Mouse (Mus musculus) MEL (cell line): ENCODE data around the gene Smad6. TPM values are rescaled to one million over a fixed set of nuclear protein-coding genes. Genes with fewer than 3 reads are reported as not detected.

Experiments
- DNase-seq: peaks from one replicate; pipeline ENCODE4 v3.0.0; 2011; ENCODE audit warnings: low read depth, low spot score
- H3K27ac ChIP-seq: 2 replicates; pipeline ENCODE4 v1.5.1; 2012; ENCODE audit warnings: low read depth, mild to moderate bottlenecking, control low read depth, low read length, moderate library complexity; ENCODE audit not compliant: control insufficient read depth
- H3K27me3 ChIP-seq, 2 experiments: fragments of 150-350 bp in 1 of 2; sonication (generic) in 1 of 2; 2 replicates each; pipeline ENCODE4 v1.6.1; 2012; ENCODE audit warnings: low read length in 2 of 2, mild to moderate bottlenecking in 2 of 2, improper control_type of control experiment in 1 of 2, moderate library complexity in 1 of 2; ENCODE audit not compliant: insufficient read depth in 2 of 2, control insufficient read depth in 1 of 2
- H3K36me3 ChIP-seq, 2 experiments: 2 replicates each; pipeline ENCODE4 v1.6.1; 2012 to 2014; ENCODE audit warnings: low read length in 2 of 2, improper control_type of control experiment in 1 of 2, inconsistent platforms in 1 of 2, mild to moderate bottlenecking in 1 of 2; ENCODE audit not compliant: insufficient read depth in 2 of 2, control insufficient read depth in 1 of 2
- H3K4me1 ChIP-seq, 2 experiments: fragments of 150-350 bp in 1 of 2; sonication (generic) in 1 of 2; 2 replicates each; pipeline ENCODE4 v1.6.1; 2012; ENCODE audit warnings: low read length in 2 of 2, improper control_type of control experiment in 1 of 2, mild to moderate bottlenecking in 1 of 2; ENCODE audit not compliant: insufficient read depth in 2 of 2, control insufficient read depth in 1 of 2
- H3K4me3 ChIP-seq, 2 experiments: fragments of 150-350 bp in 1 of 2; sonication (generic) in 1 of 2; 2 replicates each; pipeline ENCODE4 v1.5.1; 2012; ENCODE audit warnings: low read depth in 2 of 2, low read length in 2 of 2, mild to moderate bottlenecking in 2 of 2, moderate library complexity in 2 of 2, control low read depth in 1 of 2, improper control_type of control experiment in 1 of 2; ENCODE audit not compliant: control insufficient read depth in 1 of 2, insufficient read depth in 1 of 2
- H3K79me2 ChIP-seq: 2 replicates; pipeline ENCODE4 v1.6.1; 2012; ENCODE audit warnings: mild to moderate bottlenecking, low read length, moderate library complexity; ENCODE audit not compliant: control insufficient read depth, poor library complexity, insufficient read depth
- H3K9ac ChIP-seq: 2 replicates; pipeline ENCODE4 v1.6.1; 2012; ENCODE audit warnings: low read depth, mild to moderate bottlenecking, control low read depth, low read length, moderate library complexity; ENCODE audit not compliant: control insufficient read depth, poor library complexity, severe bottlenecking
- H3K9me3 ChIP-seq: fragments of 150-350 bp; sonication (generic); replicated peaks from 2 replicates; pipeline ENCODE4 v1.6.1; 2012; ENCODE audit warnings: mild to moderate bottlenecking, low read length, improper control_type of control experiment, moderate library complexity; ENCODE audit not compliant: insufficient read depth
- BHLHE40 ChIP-seq: IDR thresholded peaks from 2 replicates; pipeline ENCODE4 v1.6.1; 2012; ENCODE audit warnings: low read depth, mild to moderate bottlenecking, inconsistent platforms, low read length, improper control_type of control experiment, borderline replicate concordance
- CHD2 ChIP-seq: IDR thresholded peaks from 2 replicates; pipeline ENCODE4 v1.6.1; 2011; ENCODE audit warnings: low read length, improper control_type of control experiment
- CTCF ChIP-seq, 3 experiments: IDR thresholded peaks in 2 of 3; conservative IDR thresholded peaks in 1 of 3; 2 replicates each; pipeline ENCODE4 v1.5.1; 2011 to 2012; ENCODE audit warnings: low read length in 3 of 3, low read depth in 2 of 3, mild to moderate bottlenecking in 2 of 3, improper control_type of control experiment in 1 of 3, inconsistent platforms in 1 of 3, mixed read lengths in 1 of 3, moderate library complexity in 1 of 3; ENCODE audit not compliant: control insufficient read depth in 1 of 3, insufficient read depth in 1 of 3, poor library complexity in 1 of 3, severe bottlenecking in 1 of 3
- ELF1 ChIP-seq: IDR thresholded peaks from 2 replicates; pipeline ENCODE4 v1.6.1; 2014; ENCODE audit warnings: low read depth, mild to moderate bottlenecking, inconsistent platforms, low read length, improper control_type of control experiment, moderate library complexity
- ETS1 ChIP-seq: IDR thresholded peaks from 2 replicates; pipeline ENCODE4 v1.6.1; 2012; ENCODE audit warnings: low read depth, mild to moderate bottlenecking, inconsistent platforms, low read length, improper control_type of control experiment, moderate library complexity
- HCFC1 ChIP-seq: IDR thresholded peaks from 2 replicates; pipeline ENCODE4 v1.6.1; 2012; ENCODE audit warnings: low read depth, mild to moderate bottlenecking, inconsistent platforms, low read length, improper control_type of control experiment, moderate library complexity
- JUND ChIP-seq: IDR thresholded peaks from 2 replicates; pipeline ENCODE4 v1.6.1; 2011; ENCODE audit warnings: low read depth, mild to moderate bottlenecking, improper control_type of control experiment, low read length
- KAT2A ChIP-seq: conservative IDR thresholded peaks from 2 replicates; pipeline ENCODE4 v1.6.1; 2012; ENCODE audit warnings: low read depth, low read length, improper control_type of control experiment, inconsistent platforms
- MAFK ChIP-seq: IDR thresholded peaks from 2 replicates; pipeline ENCODE4 v1.6.1; 2011; ENCODE audit warnings: low read depth, mild to moderate bottlenecking, low read length, improper control_type of control experiment, borderline replicate concordance
- MAZ ChIP-seq: IDR thresholded peaks from 2 replicates; pipeline ENCODE4 v1.6.1; 2012; ENCODE audit warnings: low read depth, mild to moderate bottlenecking, inconsistent platforms, low read length, improper control_type of control experiment
- MEF2A ChIP-seq: IDR thresholded peaks from 2 replicates; pipeline ENCODE4 v1.6.1; 2014; ENCODE audit warnings: low read depth, mild to moderate bottlenecking, inconsistent platforms, low read length, improper control_type of control experiment; ENCODE audit not compliant: poor library complexity, insufficient replicate concordance, severe bottlenecking; ENCODE audit errors: extremely low read depth
- MYB ChIP-seq: IDR thresholded peaks from 2 replicates; pipeline ENCODE4 v1.6.1; 2011; ENCODE audit warnings: mild to moderate bottlenecking, low read depth, low read length, improper control_type of control experiment
- NELFE ChIP-seq: IDR thresholded peaks from 2 replicates; pipeline ENCODE4 v1.6.1; 2011; ENCODE audit warnings: low read depth, low read length, improper control_type of control experiment
- NRF1 ChIP-seq: IDR thresholded peaks from 2 replicates; pipeline ENCODE4 v1.6.1; 2014; ENCODE audit warnings: low read depth, mild to moderate bottlenecking, inconsistent platforms, low read length, improper control_type of control experiment, moderate library complexity; ENCODE audit not compliant: poor library complexity, insufficient read depth, severe bottlenecking
- POLR2A ChIP-seq, 2 experiments: IDR thresholded peaks; 2 replicates each; pipeline ENCODE4 v1.6.1; 2011 to 2012; ENCODE audit warnings: low read length in 2 of 2, mild to moderate bottlenecking in 2 of 2, control low read depth in 1 of 2, improper control_type of control experiment in 1 of 2, low read depth in 1 of 2, moderate library complexity in 1 of 2; ENCODE audit not compliant: control insufficient read depth in 1 of 2, insufficient read depth in 1 of 2, poor library complexity in 1 of 2
- POLR2AphosphoS2 ChIP-seq: IDR thresholded peaks from 2 replicates; pipeline ENCODE4 v1.6.1; 2011; ENCODE audit warnings: low read length, improper control_type of control experiment
- RCOR1 ChIP-seq: IDR thresholded peaks from 2 replicates; pipeline ENCODE4 v1.6.1; 2012; ENCODE audit warnings: low read depth, mild to moderate bottlenecking, inconsistent platforms, low read length, improper control_type of control experiment
- TAL1 ChIP-seq: IDR thresholded peaks from 2 replicates; pipeline ENCODE4 v1.6.1; 2012; ENCODE audit warnings: mild to moderate bottlenecking, inconsistent platforms, low read length, moderate library complexity, mixed read lengths
- USF2 ChIP-seq, 2 experiments: IDR thresholded peaks; 2 replicates each; pipeline ENCODE4 v1.6.1; 2011 to 2012; ENCODE audit warnings: improper control_type of control experiment in 2 of 2, low read length in 2 of 2, borderline replicate concordance in 1 of 2, inconsistent platforms in 1 of 2, low read depth in 1 of 2, mild to moderate bottlenecking in 1 of 2; ENCODE audit not compliant: insufficient read depth in 1 of 2
- ZKSCAN1 ChIP-seq: IDR thresholded peaks from 2 replicates; pipeline ENCODE4 v1.6.1; 2012; ENCODE audit warnings: low read depth, mild to moderate bottlenecking, inconsistent platforms, low read length, improper control_type of control experiment, moderate library complexity
- ZNF384 ChIP-seq: IDR thresholded peaks from 2 replicates; pipeline ENCODE4 v1.6.1; 2012; ENCODE audit warnings: low read depth, mild to moderate bottlenecking, inconsistent platforms, low read length, improper control_type of control experiment
- polyA plus RNA-seq, 2 experiments: library from polyadenylated mRNA; stranded (reverse) in 1 of 2; unstranded in 1 of 2; fragments of >175 nt in 1 of 2; fragments of >200 nt in 1 of 2; gene quantifications; 2 replicates each; pipeline versions ENCODE4 v1.2.1 to v1.2.4; 2012; ENCODE audit warnings: low replicate concordance in 2 of 2, low read depth in 1 of 2; ENCODE audit not compliant: insufficient read length in 2 of 2, insufficient read depth in 1 of 2, missing spikeins in 1 of 2
- total RNA-seq: library from RNA; depleted of rRNA; stranded (reverse); fragments of 300-350 nt; gene quantifications from 2 replicates; pipeline ENCODE4 v1.2.3, GENCODE M21; 2012

The Smad6 gene
- total and polyA plus RNA-seq, 3 experiments, result 2.2 to 3.9 TPM; not detected in 1

DNA sequence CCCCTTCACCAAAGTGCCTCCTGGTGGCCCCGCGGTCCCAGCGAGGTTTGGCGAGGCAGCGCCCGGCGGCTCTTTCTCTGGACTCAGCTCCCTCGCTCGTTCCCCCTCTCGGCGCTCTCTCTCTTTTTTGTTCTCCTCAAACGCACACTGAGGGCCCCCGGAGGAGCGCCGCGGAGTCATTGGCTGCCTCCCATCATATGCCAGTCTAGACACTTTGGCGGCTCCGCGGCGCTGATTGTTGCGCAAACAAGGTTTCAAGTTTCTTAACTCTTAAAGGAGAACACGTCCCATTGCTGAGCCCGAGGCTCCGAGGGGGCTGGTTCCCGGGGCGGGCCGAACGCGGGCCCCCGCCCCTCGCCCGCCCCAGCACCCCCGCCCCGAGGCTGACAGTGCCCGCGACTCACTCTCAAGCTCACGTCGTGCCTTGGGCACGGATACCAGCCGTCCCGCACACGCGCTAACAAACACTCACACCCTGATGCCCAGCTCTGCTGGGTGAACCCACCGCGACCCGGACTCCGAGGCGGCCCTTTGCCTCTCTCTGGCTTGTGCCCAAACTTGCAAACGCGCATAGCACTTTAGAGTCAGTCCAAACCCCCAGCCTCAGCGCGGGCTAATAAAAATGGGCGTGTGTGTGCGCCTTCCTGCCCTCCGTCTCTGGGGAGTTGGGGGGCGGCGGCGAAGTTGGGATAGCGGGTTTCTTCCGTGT lies at the start of gene Smad6 (continued):
- TF ChIP-seq NELFE (peak; percentile 51), NRF1 (0 out of 2 replicates have a peak, but pooled peaks have one; percentile 44), HCFC1 (peak; percentile 77)

DNA sequence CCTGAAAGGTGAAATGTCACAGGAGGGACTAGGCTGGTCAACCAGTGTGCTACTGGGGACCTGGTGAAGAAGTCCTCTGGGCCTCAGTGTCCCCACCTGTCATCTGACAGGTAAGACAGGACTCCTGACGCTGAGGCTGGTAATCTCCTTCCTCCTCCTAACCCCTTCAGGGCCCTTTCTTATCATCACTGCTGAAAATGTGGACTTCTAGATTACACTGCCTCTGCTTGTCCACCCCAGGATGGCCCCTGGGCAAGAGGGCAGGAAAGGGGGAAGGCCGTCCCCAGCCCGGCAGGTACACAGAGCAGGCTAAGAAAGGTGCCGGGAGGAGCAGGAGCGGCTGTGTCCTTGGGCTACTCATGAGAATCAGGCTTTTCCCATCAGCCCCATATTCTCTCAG lies 48.8 kb upstream of the Smad6 start:
- H3K4me3 ChIP-seq, result no peak overlapping the region
- peaks cover 0 to 3% of the 10 kb centered on the region in 2 experiments; a peak in 1 of 4 replicates for H3K36me3 ChIP-seq
- no peak overlapping the region for H3K9ac ChIP-seq
- peaks cover 0 to 2% of the 10 kb centered on the region in 2 experiments; a peak in 1 of 4 replicates for H3K27me3 ChIP-seq
- no peak for TF ChIP-seq KAT2A
- no peak for TF ChIP-seq BHLHE40
- no peak for TF ChIP-seq ELF1
- TF ChIP-seq ZNF384, result no peak
- no peak for TF ChIP-seq MAZ
- no peak for TF ChIP-seq HCFC1
- no peak for TF ChIP-seq USF2 (IDR thresholded peaks at IDR 0.05; ENCODE audit: borderline replicate concordance in 1 of 2, insufficient read depth in 1 of 2, low read depth in 1 of 2, low read length in 2 of 2)
- TF ChIP-seq TAL1, result no peak
- TF ChIP-seq MYB, result no peak
- TF ChIP-seq ZKSCAN1, result no peak
- no peak for TF ChIP-seq MAFK
- TF ChIP-seq JUND, result no peak
- TF ChIP-seq POLR2AphosphoS2, result no peak
- TF ChIP-seq POLR2A (IDR thresholded peaks at IDR 0.05; ENCODE audit: control insufficient read depth in 1 of 2, insufficient read depth in 1 of 2, low read depth in 1 of 2, low read length in 2 of 2, poor library complexity in 1 of 2), result no peak
- no peak for TF ChIP-seq ETS1
- TF ChIP-seq MEF2A, result no peak
- TF ChIP-seq RCOR1, result no peak
- TF ChIP-seq CTCF (IDR thresholded peaks at IDR 0.05 in 2 of 3, conservative IDR thresholded peaks at IDR 0.05 in 1 of 3; ENCODE audit: control insufficient read depth in 1 of 3, insufficient read depth in 1 of 3, low read depth in 2 of 3, low read length in 3 of 3, poor library complexity in 1 of 3, severe bottlenecking in 1 of 3), result no peak
- no peak for TF ChIP-seq CHD2
- H3K79me2 ChIP-seq, result no peaks in the 10 kb centered on the region
- no peak overlapping the region for H3K27ac ChIP-seq
- no peak for DNase-seq
- H3K4me1 ChIP-seq, result peaks cover 0 to 8% of the 10 kb centered on the region in 2 experiments; a peak in 2 of 4 replicates
- no peaks in the 10 kb centered on the region for H3K9me3 ChIP-seq
